Mouse (Mus musculus): ENCODE measurements at regions not wholly inside any gene's neighbourhood (a gene's known extent, or its start where the extent isn't known, plus 50 kb on each side); places are given as distances from the start of the nearest gene placed in this dataset.

GRCm38 (mm10) chr6:91617685-91618084 lies 66.2 kb upstream of the Slc6a6 start:
- TF ChIP-seq CTCF (IDR thresholded peaks at IDR 0.05; ENCODE audit: control insufficient read depth, insufficient read depth, insufficient replicate concordance, low read depth, low read length) (no peak), POLR2A (IDR thresholded peaks at IDR 0.05; ENCODE audit: control insufficient read depth, low read depth, low read length) (no peak)
- Histone ChIP-seq H3K4me1 (ENCODE audit: control insufficient read depth, insufficient read depth, low read length) (no peaks in the 10 kb centered on the region; the same call in 1 of the 2 replicates), H3K27ac (ENCODE audit: control insufficient read depth, insufficient read depth, low read depth, low read length) (no peak overlapping the region), H3K36me3 (ENCODE audit: control insufficient read depth, insufficient read depth, low read length) (no peaks in the 10 kb centered on the region), H3K27me3 (ENCODE audit: control insufficient read depth, insufficient read depth, low read length) (no peaks in the 10 kb centered on the region), H3K4me3 (ENCODE audit: control insufficient read depth, low read depth, low read length) (no peak overlapping the region)

- H3K36me3 ChIP-seq (ENCODE audit: control insufficient read depth, insufficient read depth, low read length), result no peaks in the 10 kb centered on the region
- no peak for TF ChIP-seq POLR2A (IDR thresholded peaks at IDR 0.05; ENCODE audit: control insufficient read depth, low read depth, low read length)
- TF ChIP-seq CTCF (IDR thresholded peaks at IDR 0.05; ENCODE audit: control insufficient read depth, insufficient read depth, insufficient replicate concordance, low read depth, low read length), result no peak
- H3K4me3 ChIP-seq (ENCODE audit: control insufficient read depth, low read depth, low read length), result no peak overlapping the region
- H3K27me3 ChIP-seq (ENCODE audit: control insufficient read depth, insufficient read depth, low read length), result no peaks in the 10 kb centered on the region
- no peak overlapping the region for H3K27ac ChIP-seq (ENCODE audit: control insufficient read depth, insufficient read depth, low read depth, low read length)
- H3K4me1 ChIP-seq (ENCODE audit: control insufficient read depth, insufficient read depth, low read length), result no peaks in the 10 kb centered on the region; the same call in 1 of the 2 replicates
Observed at GRCm38 (mm10) chr6:91619009-91619408, 64.8 kb upstream of the Slc6a6 start.

GRCm38 (mm10) chr6:91619735-91620732 lies 63.8 kb upstream of the Slc6a6 start:
- TF ChIP-seq CTCF (IDR thresholded peaks at IDR 0.05; ENCODE audit: control insufficient read depth, insufficient read depth, insufficient replicate concordance, low read depth, low read length) (no peak), POLR2A (IDR thresholded peaks at IDR 0.05; ENCODE audit: control insufficient read depth, low read depth, low read length) (no peak)

GRCm38 (mm10) chr6:91621437-91621836 lies 62.4 kb upstream of the Slc6a6 start:
- Histone ChIP-seq H3K27ac (ENCODE audit: control insufficient read depth, insufficient read depth, low read depth, low read length) (no peak overlapping the region), H3K4me3 (ENCODE audit: control insufficient read depth, low read depth, low read length) (no peak overlapping the region), H3K27me3 (ENCODE audit: control insufficient read depth, insufficient read depth, low read length) (no peaks in the 10 kb centered on the region), H3K36me3 (ENCODE audit: control insufficient read depth, insufficient read depth, low read length) (no peaks in the 10 kb centered on the region), H3K4me1 (ENCODE audit: control insufficient read depth, insufficient read depth, low read length) (no peaks in the 10 kb centered on the region; the same call in 1 of the 2 replicates)
- TF ChIP-seq POLR2A (IDR thresholded peaks at IDR 0.05; ENCODE audit: control insufficient read depth, low read depth, low read length) (no peak), CTCF (IDR thresholded peaks at IDR 0.05; ENCODE audit: control insufficient read depth, insufficient read depth, insufficient replicate concordance, low read depth, low read length) (no peak)

More at GRCm38 (mm10) chr6:91619735-91620732, 63.8 kb upstream of the Slc6a6 start:
- no peak overlapping the region for H3K4me3 ChIP-seq (ENCODE audit: control insufficient read depth, low read depth, low read length)
- H3K27me3 ChIP-seq (ENCODE audit: control insufficient read depth, insufficient read depth, low read length), result no peaks in the 10 kb centered on the region
- no peak overlapping the region for H3K27ac ChIP-seq (ENCODE audit: control insufficient read depth, insufficient read depth, low read depth, low read length)
- H3K4me1 ChIP-seq (ENCODE audit: control insufficient read depth, insufficient read depth, low read length), result no peaks in the 10 kb centered on the region; the same call in 1 of the 2 replicates
- no peaks in the 10 kb centered on the region for H3K36me3 ChIP-seq (ENCODE audit: control insufficient read depth, insufficient read depth, low read length)

- Histone ChIP-seq H3K4me3 (ENCODE audit: control insufficient read depth, low read depth, low read length) (no peak overlapping the region), H3K36me3 (ENCODE audit: control insufficient read depth, insufficient read depth, low read length) (no peaks in the 10 kb centered on the region), H3K27me3 (ENCODE audit: control insufficient read depth, insufficient read depth, low read length) (no peaks in the 10 kb centered on the region), H3K27ac (ENCODE audit: control insufficient read depth, insufficient read depth, low read depth, low read length) (no peak overlapping the region), H3K4me1 (ENCODE audit: control insufficient read depth, insufficient read depth, low read length) (no peaks in the 10 kb centered on the region)
- TF ChIP-seq CTCF (IDR thresholded peaks at IDR 0.05; ENCODE audit: control insufficient read depth, insufficient read depth, insufficient replicate concordance, low read depth, low read length), result no peak
Observed at GRCm38 (mm10) chr6:91622425-91622824, 61.4 kb upstream of the Slc6a6 start.

GRCm38 (mm10) chr6:91623646-91624045 lies 60.2 kb upstream of the Slc6a6 start:
- Histone ChIP-seq H3K36me3 (ENCODE audit: control insufficient read depth, insufficient read depth, low read length) (no peaks in the 10 kb centered on the region), H3K27me3 (ENCODE audit: control insufficient read depth, insufficient read depth, low read length) (no peaks in the 10 kb centered on the region), H3K27ac (ENCODE audit: control insufficient read depth, insufficient read depth, low read depth, low read length) (no peak overlapping the region), H3K4me1 (ENCODE audit: control insufficient read depth, insufficient read depth, low read length) (no peaks in the 10 kb centered on the region), H3K4me3 (ENCODE audit: control insufficient read depth, low read depth, low read length) (no peak overlapping the region)
- no peak for TF ChIP-seq POLR2A (IDR thresholded peaks at IDR 0.05; ENCODE audit: control insufficient read depth, low read depth, low read length)
- no peak for TF ChIP-seq CTCF (IDR thresholded peaks at IDR 0.05; ENCODE audit: control insufficient read depth, insufficient read depth, insufficient replicate concordance, low read depth, low read length)

GRCm38 (mm10) chr6:91629230-91629629 lies 54.6 kb upstream of the Slc6a6 start:
- H3K4me3 ChIP-seq (ENCODE audit: control insufficient read depth, low read depth, low read length), result no peak overlapping the region
- TF ChIP-seq CTCF (IDR thresholded peaks at IDR 0.05; ENCODE audit: control insufficient read depth, insufficient read depth, insufficient replicate concordance, low read depth, low read length) (no peak), POLR2A (IDR thresholded peaks at IDR 0.05; ENCODE audit: control insufficient read depth, low read depth, low read length) (no peak)
- no peaks in the 10 kb centered on the region for H3K4me1 ChIP-seq (ENCODE audit: control insufficient read depth, insufficient read depth, low read length)
- H3K27ac ChIP-seq (ENCODE audit: control insufficient read depth, insufficient read depth, low read depth, low read length), result no peak overlapping the region
- H3K27me3 ChIP-seq (ENCODE audit: control insufficient read depth, insufficient read depth, low read length), result no peaks in the 10 kb centered on the region
- H3K36me3 ChIP-seq (ENCODE audit: control insufficient read depth, insufficient read depth, low read length), result no peaks in the 10 kb centered on the region
